Mouse (Mus musculus): Measurements from ENCODE around the gene Cpsf2.

DNA sequence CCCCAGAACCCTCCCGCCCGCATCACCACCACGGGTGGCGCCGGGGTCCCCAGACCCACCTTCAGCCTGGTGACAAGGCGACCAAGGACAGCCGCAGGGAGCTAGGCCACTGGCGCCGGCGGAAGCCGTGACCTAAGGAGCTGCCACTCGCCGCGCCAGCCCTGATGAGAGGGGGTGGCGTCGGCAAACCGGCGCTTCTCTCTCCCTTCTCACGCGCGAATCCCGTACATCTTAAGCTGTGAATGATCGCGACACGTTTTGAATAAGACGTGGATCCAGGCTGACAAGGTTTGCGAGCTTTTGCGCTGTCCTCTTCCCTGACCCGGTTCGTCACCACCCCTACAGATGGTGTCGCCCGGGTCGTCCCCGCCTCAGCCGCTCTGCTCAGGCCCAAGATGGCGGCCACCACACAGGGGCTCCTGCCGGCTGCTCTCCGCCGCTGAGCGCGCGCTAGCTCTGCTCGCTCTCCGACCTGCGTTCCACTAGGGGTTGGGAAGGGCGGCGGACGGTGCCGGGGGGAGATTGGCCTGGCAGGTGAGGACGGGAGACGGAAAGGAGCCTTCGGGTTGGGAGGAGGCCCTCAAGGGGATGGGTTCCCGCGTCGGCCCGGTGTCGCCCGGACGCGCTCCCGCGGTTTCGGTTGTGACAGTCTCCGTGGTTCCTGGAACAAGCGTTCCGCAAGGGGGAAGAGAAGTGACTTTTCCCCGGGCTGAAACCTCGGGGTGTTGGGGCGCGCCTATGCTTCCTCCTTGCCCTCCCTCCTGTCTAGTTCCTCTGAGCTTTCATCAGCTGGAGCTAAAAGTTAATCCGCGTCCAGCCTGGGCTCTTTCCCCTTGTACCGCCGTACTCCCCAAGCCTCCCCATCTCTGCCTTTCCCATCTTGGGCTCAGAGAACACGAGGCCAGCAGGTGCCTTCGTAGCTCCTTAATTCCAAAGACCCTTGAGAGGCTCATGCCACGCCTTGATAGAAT, at the start of gene Cpsf2:
- TF ChIP-seq CTCF (conservative IDR thresholded peaks at IDR 0.05 in 1 of 2, IDR thresholded peaks at IDR 0.05 in 1 of 2; ENCODE audit: low read depth in 2 of 2, low read length in 2 of 2) = no peak
- TF ChIP-seq EP300 (IDR thresholded peaks at IDR 0.05; ENCODE audit: low read length) = no peak; the same call in 1 of the 2 replicates
- no peak for TF ChIP-seq USF2 (conservative IDR thresholded peaks at IDR 0.05; ENCODE audit: low read depth, low read length)
- TF ChIP-seq POLR2A (IDR thresholded peaks at IDR 0.05; ENCODE audit: low read depth, low read length) = peak; percentile 90
- peak; percentile 79; the same call in 1 of the 2 replicates for TF ChIP-seq ZMIZ1 (IDR thresholded peaks at IDR 0.05; ENCODE audit: low read depth, low read length)
- no peak for TF ChIP-seq MAFK (IDR thresholded peaks at IDR 0.05; ENCODE audit: insufficient replicate concordance, low read length)
- TF ChIP-seq TBP (conservative IDR thresholded peaks at IDR 0.05; ENCODE audit: low read depth, low read length) = peak; percentile 88; the same call in 1 of the 2 replicates
- TF ChIP-seq ELF1 (IDR thresholded peaks at IDR 0.05; ENCODE audit: low read depth, low read length) = peak; percentile 54; the same call in 1 of the 2 replicates
- TF ChIP-seq SIN3A (IDR thresholded peaks at IDR 0.05; ENCODE audit: low read length) = peak; percentile 88
- no peak for TF ChIP-seq E2F4 (IDR thresholded peaks at IDR 0.05; ENCODE audit: insufficient replicate concordance, low read depth, low read length)
- no peak for TF ChIP-seq POLR2AphosphoS2 (IDR thresholded peaks at IDR 0.05; ENCODE audit: low read depth, low read length)
- TF ChIP-seq HCFC1 (IDR thresholded peaks at IDR 0.05; ENCODE audit: low read depth, low read length) = peak; percentile 81
- peak; percentile 91 for TF ChIP-seq UBTF (IDR thresholded peaks at IDR 0.05; ENCODE audit: low read depth, low read length)
